Comparison of ENCODE assay signal across 8 mouse cellular contexts in the genomic region with DNA sequence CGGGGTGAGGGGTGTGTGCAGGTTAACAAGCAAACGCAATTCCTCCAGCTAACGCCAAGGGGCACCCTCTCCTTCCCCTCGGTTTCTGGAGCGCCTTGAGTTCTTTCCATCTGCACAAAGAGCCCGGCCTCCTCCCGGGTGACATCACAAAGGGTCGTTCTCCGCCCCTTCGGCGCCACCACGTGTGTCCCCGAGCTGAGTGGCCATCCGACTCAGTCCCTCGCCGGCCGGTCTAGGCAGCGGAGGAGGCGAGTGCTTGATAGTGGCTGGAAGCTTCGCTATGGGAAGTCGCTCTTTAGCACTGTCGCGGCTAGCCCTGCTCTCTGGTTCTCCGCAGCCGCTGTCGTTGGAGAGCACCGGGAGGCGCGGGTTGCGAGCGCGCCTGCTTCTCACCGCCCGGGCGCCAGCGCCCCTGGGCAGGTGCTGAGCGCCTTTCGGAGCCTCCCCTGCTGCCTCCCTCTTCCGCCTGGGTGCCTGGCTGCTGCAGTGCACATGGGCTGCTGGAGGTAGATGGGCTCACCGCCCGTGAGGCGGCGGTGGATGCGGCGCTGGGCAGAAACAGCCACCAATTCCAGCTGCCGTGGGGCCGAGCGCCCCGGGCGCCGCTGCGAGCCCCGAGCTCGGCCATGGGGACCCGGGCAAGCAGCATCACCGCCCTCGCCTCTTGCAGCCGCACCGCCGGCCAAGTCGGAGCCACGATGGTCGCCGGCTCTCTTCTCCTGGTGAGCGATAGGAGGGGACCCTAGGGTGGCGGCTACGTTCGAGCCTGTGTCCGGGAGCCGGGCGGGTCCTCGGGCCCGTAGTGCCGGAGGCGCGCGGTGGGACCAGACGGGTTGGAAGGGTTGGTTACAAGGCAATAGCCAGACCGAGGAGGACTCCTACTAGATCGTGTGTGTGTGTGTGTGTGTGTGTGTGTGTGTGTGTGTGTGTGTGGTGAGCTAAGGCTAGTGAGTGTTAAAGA. TPM values are rescaled to one million over a fixed set of nuclear protein-coding genes. Genes with fewer than 3 reads are reported as not detected.
A peak's percentile ranks its signal among the peaks of the same experiment; 100 is the strongest.
DNase-seq lines count a peak whose midpoint lies in the region; ATAC-seq lines count a peak whose summit lies in the region.

TSS of gene Tnfrsf21 (plus strand) at position 185 of the 961 bp plus-strand sequence.

- H3K4me2 ChIP-seq in embryonic facial prominence, embryonic 13.5 days = peak within 1 kb of the TSS; percentile 89
- peak within 1 kb of the TSS; percentile 80 for H3K4me2 ChIP-seq in midbrain, embryonic 12.5 days (replicated peaks)

- DNase-seq in adrenal gland, postnatal 4 days (ENCODE audit: low spot score in 2 of 2) = peak; percentile 40 to 60
- peak; percentile 99 for DNase-seq in heart, adult 11 months
- peak; percentile 94 for DNase-seq in kidney, adult 18-20 months
- DNase-seq in limb, embryonic 10.5 days (ENCODE audit: low spot score) = peak; percentile 92
- DNase-seq in skeletal muscle tissue, adult 2 months (ENCODE audit: low read depth, low spot score) = peak; percentile 90

- under 1% methylated on average over 69 of the region's 80 CpGs for WGBS in embryonic facial prominence, embryonic 13.5 days
- WGBS in limb, embryonic 10.5 days = under 1% methylated on average over 80 of the region's 80 CpGs
- WGBS in midbrain, embryonic 12.5 days = under 1% methylated on average over 75 of the region's 80 CpGs

- peak within 1 kb of the TSS; percentile 84 for H3K9ac ChIP-seq in embryonic facial prominence, embryonic 13.5 days
- peak within 1 kb of the TSS; percentile 90 for H3K9ac ChIP-seq in midbrain, embryonic 12.5 days (replicated peaks)

- peak within 1 kb of the TSS; percentile 85 for H3K27ac ChIP-seq in embryonic facial prominence, embryonic 13.5 days
- H3K27ac ChIP-seq in limb, embryonic 10.5 days = peak within 1 kb of the TSS; percentile 93
- peak within 1 kb of the TSS; percentile 90 for H3K27ac ChIP-seq in midbrain, embryonic 12.5 days (replicated peaks)

- H3K9me3 ChIP-seq in embryonic facial prominence, embryonic 13.5 days = no peaks in the 10 kb centered on the region
- H3K9me3 ChIP-seq in limb, embryonic 10.5 days (replicated peaks) = no peaks in the 10 kb centered on the region
- no peaks in the 10 kb centered on the region for H3K9me3 ChIP-seq in midbrain, embryonic 12.5 days

- H3K27me3 ChIP-seq in embryonic facial prominence, embryonic 13.5 days = peaks cover 4% of the 10 kb centered on the region
- H3K27me3 ChIP-seq in limb, embryonic 10.5 days (ENCODE audit: low read depth, poor library complexity, severe bottlenecking) = no peaks in the 10 kb centered on the region
- no peaks in the 10 kb centered on the region for H3K27me3 ChIP-seq in midbrain, embryonic 12.5 days

- H3K4me3 ChIP-seq in embryonic facial prominence, embryonic 13.5 days = peak within 1 kb of the TSS; percentile 84
- H3K4me3 ChIP-seq in limb, embryonic 10.5 days = peak within 1 kb of the TSS; percentile 76
- peak within 1 kb of the TSS; percentile 86 for H3K4me3 ChIP-seq in midbrain, embryonic 12.5 days

- peak; percentile 85 for ATAC-seq in embryonic facial prominence, embryonic 13.5 days (ENCODE audit: insufficient number of reproducible peaks, insufficient read depth, low FRiP score, low TSS enrichment, low read depth)
- peak; percentile 96 for ATAC-seq in midbrain, embryonic 12.5 days (ENCODE audit: low FRiP score, low read depth)
- no peak for ATAC-seq in inflammation-experienced regulatory T-cells, adult 6 months

- no peaks in the 10 kb centered on the region for H3K36me3 ChIP-seq in embryonic facial prominence, embryonic 13.5 days
- H3K36me3 ChIP-seq in limb, embryonic 10.5 days = peaks cover 7% of the 10 kb centered on the region; the same call in 1 of the 2 replicates
- no peaks in the 10 kb centered on the region for H3K36me3 ChIP-seq in midbrain, embryonic 12.5 days

- H3K4me1 ChIP-seq in embryonic facial prominence, embryonic 13.5 days = peaks cover 7% of the 10 kb centered on the region; the same call in 1 of the 2 replicates
- peaks cover 12% of the 10 kb centered on the region for H3K4me1 ChIP-seq in limb, embryonic 10.5 days
- peaks cover 8% of the 10 kb centered on the region for H3K4me1 ChIP-seq in midbrain, embryonic 12.5 days

RNA-seq across cellular contexts. Expression of gene Tnfrsf21, which starts in this region (rescaled TPM):
- total RNA-seq in adrenal gland, postnatal 4 days (2021) = 10 to 100 TPM; 11.0 to 19.9 TPM
- 24.9 and 35.7 TPM in 2 replicates for polyA plus RNA-seq in embryonic facial prominence, embryonic 13.5 days (2015; fragmentation: Nextera tagmentation; extraction: Ambion mirVana)
- 18.0 and 20.2 TPM in 2 replicates for polyA plus RNA-seq in limb, embryonic 10.5 days (2016; fragmentation: Nextera tagmentation; extraction: Ambion mirVana)
- polyA plus RNA-seq in midbrain, embryonic 12.5 days (2016; fragmentation: Nextera tagmentation; extraction: Ambion mirVana) = 35.1 and 39.2 TPM in 2 replicates
- polyA plus RNA-seq in inflammation-experienced regulatory T-cells, adult 6 months (2017; shearing (Covaris generic)) = under 1 TPM in 2 of 3 experiments, not detected in 1; 0.19 to 0.25 TPM

Comparison
In these comparisons a context has a peak if more than half of its experiments do, and no peak if none do; other contexts are left out.
1. RNA of gene Tnfrsf21 (polyA plus RNA-seq): 35.1 to 39.2 TPM in midbrain, embryonic 12.5 days, 24.9 to 35.7 TPM in embryonic facial prominence, embryonic 13.5 days and 18.0 to 20.2 TPM in limb, embryonic 10.5 days; 0.19 to 0.25 TPM in inflammation-experienced regulatory T-cells, adult 6 months; every median in the first group is over 10 times any median in the second.
2. Peak in every context shown above with its lines, with median percentiles within 50 percentile points of each other: DNase-seq, H3K27ac ChIP-seq and H3K4me3 ChIP-seq.